ENCODE assay signal across 11 mouse cellular contexts in the genomic region with DNA sequence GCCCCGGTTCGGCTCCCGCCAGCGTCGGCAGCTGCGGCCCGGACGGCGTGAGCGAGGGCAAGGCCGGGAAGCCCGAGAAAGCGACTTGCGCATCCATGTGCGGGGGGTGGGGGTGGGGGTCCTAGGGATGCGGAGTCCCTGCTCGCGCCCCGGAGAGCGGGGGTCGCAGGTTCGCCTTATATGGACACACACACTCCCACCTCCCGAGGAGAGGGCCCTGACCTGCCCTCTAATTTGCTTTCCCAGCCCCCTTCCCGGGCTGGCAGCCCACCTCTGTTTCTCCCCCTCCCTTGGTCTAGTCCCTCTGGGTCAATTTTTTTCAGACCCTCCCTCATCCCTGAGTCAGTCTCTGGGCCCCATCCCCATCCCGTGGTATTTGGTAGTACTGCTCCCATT. TPM values are rescaled to one million over a fixed set of nuclear protein-coding genes. Genes with fewer than 3 reads are reported as not detected.
DNase-seq lines count a peak whose midpoint lies in the region; ATAC-seq and TF ChIP-seq lines count a peak whose summit lies in the region.
"Had no signal": no experiment of that assay in that cellular context is flagged by ENCODE, and none has a peak within 500 bp of the region (broad histone marks: within the 10 kb centered on the region; RNA-seq: fewer than 3 reads in every experiment).

A gene (minus strand): TSS at position 97 of the 396 bp plus-strand sequence.

- no peaks in the 10 kb centered on the region for H3K79me2 ChIP-seq in liver, adult 2 months (ENCODE audit: control insufficient read depth, insufficient read depth, low read length)
- H3K79me2 ChIP-seq in myocyte (ENCODE audit: control insufficient read depth, insufficient read depth) = no peaks in the 10 kb centered on the region

- DNase-seq in liver, adult 2 months (ENCODE audit: extremely low read depth, low read depth, low spot score) = no peak
- no peak for DNase-seq in liver
- no peak for DNase-seq in forebrain, embryonic 10.5 days (ENCODE audit: extremely low spot score, low spot score)
- no peak for DNase-seq in right cerebral cortex, postnatal 36 days (ENCODE audit: low spot score in 2 of 2)
- no peak for DNase-seq in natural killer cell, adult 2 months (ENCODE audit: low spot score in 2 of 2)
- no peak for DNase-seq in layer of hippocampus, adult 8-10 months (ENCODE audit: low spot score in 2 of 2)
- DNase-seq: right cerebral cortex, postnatal 25 days had no signal

- H3K4me3 ChIP-seq in liver, adult 2 months (ENCODE audit: insufficient read depth, low read depth, low read length) = peak within 1 kb of the TSS; percentile 48; the same call in 1 of the 2 replicates
- H3K4me3 ChIP-seq in forebrain, embryonic 10.5 days = peak within 1 kb of the TSS; percentile 53
- peak within 1 kb of the TSS; percentile 50 for H3K4me3 ChIP-seq in intestine, embryonic 16.5 days (ENCODE audit: low read length)
- H3K4me3 ChIP-seq in myocyte = no peak within 1 kb of the TSS

- H3K4me2 ChIP-seq in intestine, embryonic 16.5 days (ENCODE audit: low read depth, low read length) = peak within 1 kb of the TSS; percentile 78
- peak within 1 kb of the TSS; percentile 45 for H3K4me2 ChIP-seq in myocyte (ENCODE audit: low read depth)

- 2% methylated on average over 17 of the region's 25 CpGs for WGBS in liver, adult 2 months
- under 1% methylated on average over 25 of the region's 25 CpGs for WGBS in forebrain, embryonic 10.5 days
- under 1% methylated on average over 22 of the region's 25 CpGs for WGBS in intestine, embryonic 16.5 days

- no peak within 1 kb of the TSS for H3ac ChIP-seq in myocyte (ENCODE audit: control insufficient read depth, insufficient read length)

- no peaks in the 10 kb centered on the region for H3K4me1 ChIP-seq in liver, adult 2 months (ENCODE audit: control insufficient read depth, insufficient read depth, low read length)
- H3K4me1 ChIP-seq in forebrain, embryonic 10.5 days = peaks cover 27% of the 10 kb centered on the region
- peaks cover 12% of the 10 kb centered on the region for H3K4me1 ChIP-seq in intestine, embryonic 16.5 days (ENCODE audit: control insufficient read depth, insufficient read depth, low read length)

- TF ChIP-seq CTCF in liver, adult 2 months (IDR thresholded peaks at IDR 0.05; ENCODE audit: low read depth, low read length) = no peak

- peaks cover 22% of the 10 kb centered on the region for H3K27me3 ChIP-seq in liver, adult 2 months (ENCODE audit: control insufficient read depth, insufficient read depth, low read length)
- peaks cover 95% of the 10 kb centered on the region for H3K27me3 ChIP-seq in forebrain, embryonic 10.5 days (ENCODE audit: poor library complexity, severe bottlenecking)
- peaks cover 67% of the 10 kb centered on the region for H3K27me3 ChIP-seq in intestine, embryonic 16.5 days (replicated peaks; ENCODE audit: control insufficient read depth, insufficient read depth, low read length)
- peaks cover 46% of the 10 kb centered on the region for H3K27me3 ChIP-seq in myocyte (ENCODE audit: control insufficient read depth, insufficient read depth, insufficient read length)

- no peak for TF ChIP-seq POLR2A in liver, adult 2 months (IDR thresholded peaks at IDR 0.05; ENCODE audit: extremely low read depth, insufficient read depth, low read length)
- no peak for TF ChIP-seq POLR2A in myocyte (IDR thresholded peaks at IDR 0.05; ENCODE audit: insufficient read length, low read depth)

- ATAC-seq in intestine, embryonic 16.5 days = no peak

- no peaks in the 10 kb centered on the region for H3K36me3 ChIP-seq in liver, adult 2 months (ENCODE audit: control insufficient read depth, insufficient read depth, low read length)
- no peaks in the 10 kb centered on the region for H3K36me3 ChIP-seq in forebrain, embryonic 10.5 days (replicated peaks)
- H3K36me3 ChIP-seq in intestine, embryonic 16.5 days (ENCODE audit: control insufficient read depth, insufficient read depth, low read length) = no peaks in the 10 kb centered on the region
- no peaks in the 10 kb centered on the region for H3K36me3 ChIP-seq in myocyte (ENCODE audit: control insufficient read depth, insufficient read depth)

- H3K9me3 ChIP-seq in forebrain, embryonic 10.5 days = no peaks in the 10 kb centered on the region
- no peaks in the 10 kb centered on the region for H3K9me3 ChIP-seq in intestine, embryonic 16.5 days (ENCODE audit: control insufficient read depth, low read length)

- H3K9ac ChIP-seq in liver, adult 2 months (ENCODE audit: low read depth, low read length) = peak within 1 kb of the TSS; percentile 27; the same call in 1 of the 2 replicates
- H3K9ac ChIP-seq in intestine, embryonic 16.5 days (ENCODE audit: low read depth, low read length) = peak within 1 kb of the TSS; percentile 43

- no peak within 1 kb of the TSS for H3K27ac ChIP-seq in liver, adult 2 months (replicated peaks; ENCODE audit: insufficient read depth, low read depth, low read length)
- H3K27ac ChIP-seq in forebrain, embryonic 10.5 days = peak within 1 kb of the TSS; percentile 76
- no peak within 1 kb of the TSS for H3K27ac ChIP-seq in intestine, embryonic 16.5 days (ENCODE audit: low read length)

TF ChIP-seq in myocyte, 11 proteins besides CTCF, POLR2A, EP300 and RAD21:
- TF ChIP-seq REST (IDR thresholded peaks at IDR 0.05; ENCODE audit: insufficient read depth, insufficient read length) = no peak
- no peak for TF ChIP-seq E2F4 (IDR thresholded peaks at IDR 0.05; ENCODE audit: insufficient read depth)
- TF ChIP-seq USF1 (IDR thresholded peaks at IDR 0.05; ENCODE audit: low read depth) = no peak
- TF ChIP-seq MYOG (IDR thresholded peaks at IDR 0.05; ENCODE audit: control insufficient read depth in 1 of 3, insufficient read depth in 1 of 3, insufficient read length in 2 of 3, low read depth in 2 of 3) = no peak
- no peak for TF ChIP-seq TCF3 (IDR thresholded peaks at IDR 0.05; ENCODE audit: insufficient read length, low read depth)
- no peak for TF ChIP-seq SRF (IDR thresholded peaks at IDR 0.05; ENCODE audit: control insufficient read depth, insufficient read length, low read depth)
- no peak for TF ChIP-seq MAX (IDR thresholded peaks at IDR 0.05; ENCODE audit: low read depth)
- TF ChIP-seq MYOD1 (IDR thresholded peaks at IDR 0.05; ENCODE audit: control insufficient read depth in 1 of 3, insufficient read length in 2 of 3, low read depth in 2 of 3) = no peak
- no peak for TF ChIP-seq TCF12 (IDR thresholded peaks at IDR 0.05; ENCODE audit: insufficient read depth, poor library complexity, severe bottlenecking)
- no peak for TF ChIP-seq POLR2AphosphoS2 (IDR thresholded peaks at IDR 0.05; ENCODE audit: insufficient read length, low read depth)
- TF ChIP-seq CEBPB (IDR thresholded peaks at IDR 0.05; ENCODE audit: insufficient read depth, poor library complexity, severe bottlenecking) = no peak
TF ChIP-seq in myocyte: peak in this region for 0.

RNA-seq across cellular contexts. Expression of the gene that starts here (rescaled TPM):
- total RNA-seq in liver, adult 2 months (2014; rRNA removed) = not detected in 2 replicates
- not detected in 2 replicates for polyA plus RNA-seq in liver, adult 2 months (2012; rRNA removed)
- polyA plus RNA-seq in forebrain, embryonic 10.5 days (2016; fragmentation: Nextera tagmentation; extraction: Ambion mirVana) = 1.1 and 1.5 TPM in 2 replicates
- not detected in 2 replicates for polyA plus RNA-seq in intestine, embryonic 16.5 days (2015; fragmentation: Nextera tagmentation; extraction: Ambion mirVana)
- not detected for polyA plus RNA-seq in myocyte (2012; fragmentation: generic; extraction: Trizol)
- total RNA-seq in layer of hippocampus, adult 8-10 months (2022) = not detected
- total RNA-seq: common myeloid progenitor, adult 5-6 weeks; layer of hippocampus, postnatal 14 days had no signal
